Mouse (Mus musculus): Measurements from ENCODE around the gene H2-DMa.
"Not testable (repeated sequence)": the region's sequence is repeated elsewhere in the genome, so short reads cannot be mapped to it uniquely, and the experiment has no call there.

H2-DMa gene

DNA sequence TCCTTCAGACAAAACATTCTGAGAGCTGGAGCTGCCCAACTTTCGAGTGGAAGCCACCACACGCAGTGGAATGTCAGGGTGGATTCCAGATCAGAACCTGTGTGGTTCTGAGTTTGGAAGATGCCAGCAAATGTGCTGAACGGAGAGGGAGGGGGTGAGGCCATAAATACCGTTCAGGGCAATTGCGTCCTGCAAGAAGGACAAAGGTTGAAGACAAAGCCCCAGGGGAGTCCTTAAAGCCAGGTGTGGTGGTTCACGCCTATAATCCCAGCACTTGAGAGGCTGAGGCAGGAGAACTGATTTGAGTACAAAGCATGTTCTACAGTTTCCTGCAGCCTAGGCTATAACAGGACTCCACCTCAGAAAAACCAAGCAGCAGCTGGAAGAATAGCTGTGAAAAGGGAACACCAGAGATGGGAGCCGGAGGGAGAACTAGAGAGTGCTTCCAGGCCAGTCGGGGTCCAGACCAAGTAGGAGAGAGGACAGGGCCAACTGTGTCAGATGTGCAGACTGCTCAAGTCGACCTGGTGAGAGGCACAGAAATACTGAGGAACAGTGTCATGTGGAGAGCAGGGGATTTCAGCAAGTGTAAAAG, 7.6 kb downstream of the H2-DMa start:
- no peak for DNase-seq (ENCODE audit: low spot score)

DNA sequence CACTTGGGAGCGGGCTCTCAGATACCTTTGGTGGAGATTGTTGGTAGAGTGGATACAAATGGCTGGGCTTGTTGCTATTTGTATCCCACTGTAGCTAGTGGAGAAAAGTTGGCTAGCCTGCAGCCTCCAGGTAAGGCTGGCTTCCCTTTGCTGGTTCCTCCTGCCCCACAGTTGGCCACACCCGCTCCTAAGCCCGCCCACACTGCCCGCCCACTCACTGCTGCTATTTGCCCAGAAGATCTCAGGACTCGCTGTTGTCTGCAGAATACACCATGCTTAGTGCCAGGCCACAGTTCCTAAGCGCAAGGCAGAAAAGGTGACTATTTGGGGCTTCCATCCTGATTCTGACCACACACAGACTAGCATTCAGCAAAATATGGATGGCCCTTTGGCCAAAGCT, 8.1 kb downstream of the H2-DMa start:
- peak; percentile 78 for DNase-seq (ENCODE audit: low spot score)

GRCm38 (mm10) chr17:34128264-34128937, 9.1 kb downstream of the H2-DMa start:
- DNase-seq (ENCODE audit: low spot score): no peak

- DNase-seq (ENCODE audit: low spot score): no peak
Observed at GRCm38 (mm10) chr17:34128944-34129791, 9.8 kb downstream of the H2-DMa start.

GRCm38 (mm10) chr17:34130073-34130947, 11.0 kb downstream of the H2-DMa start:
- DNase-seq (ENCODE audit: low spot score): no peak

DNA sequence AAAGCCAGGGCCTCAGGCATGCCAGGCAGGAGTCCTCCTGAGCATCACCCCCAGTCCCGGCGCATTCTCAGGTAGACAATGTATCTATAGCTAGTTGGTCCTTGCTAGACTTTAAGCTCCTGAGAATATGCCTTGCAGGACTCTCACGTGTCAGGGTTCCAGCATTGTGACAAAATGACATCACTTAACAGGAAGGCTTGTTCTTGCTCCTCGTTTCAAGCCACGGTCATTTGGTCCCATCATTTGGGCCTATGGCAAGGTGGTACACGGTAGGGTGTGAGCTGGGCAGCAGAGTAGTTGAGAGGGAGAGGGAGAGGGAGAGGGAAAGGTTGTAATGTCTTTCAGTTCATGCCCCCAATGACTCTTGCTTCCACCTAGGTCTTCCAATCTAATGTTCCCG, 12.6 kb downstream of the H2-DMa start:
- DNase-seq (ENCODE audit: low spot score): no peak

GRCm38 (mm10) chr17:34133289-34133688, 13.9 kb downstream of the H2-DMa start:
- DNase-seq (ENCODE audit: low spot score): no peak

- no peak for DNase-seq (ENCODE audit: low spot score)
Observed at GRCm38 (mm10) chr17:34134451-34134850, 15.1 kb downstream of the H2-DMa start.

GRCm38 (mm10) chr17:34135297-34136224, 16.2 kb downstream of the H2-DMa start:
- peak; percentile 94 for DNase-seq (ENCODE audit: low spot score)

DNA sequence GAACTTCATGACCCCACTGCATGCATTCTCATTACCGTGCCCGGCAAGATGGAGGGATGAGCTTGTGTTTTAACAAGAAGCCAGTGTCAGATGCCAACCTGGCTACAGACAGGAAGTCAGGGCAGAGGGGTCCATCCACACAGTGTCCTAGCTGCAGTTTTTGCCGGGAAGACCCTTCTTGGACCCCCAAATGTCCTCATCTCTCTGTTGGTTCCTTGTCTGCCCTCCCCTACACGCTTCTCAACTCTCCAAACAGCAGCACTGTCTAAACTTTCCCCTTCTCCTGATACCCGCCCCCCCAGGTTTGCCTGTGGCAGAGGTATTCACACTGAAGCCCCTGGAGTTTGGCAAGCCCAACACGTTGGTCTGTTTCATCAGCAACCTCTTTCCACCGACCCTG, 18.3 kb downstream of the H2-DMa start:
- no peak for DNase-seq (ENCODE audit: low spot score)

GRCm38 (mm10) chr17:34138655-34139054, 19.3 kb downstream of the H2-DMa start:
- no peak for DNase-seq (ENCODE audit: low spot score)

- DNase-seq (ENCODE audit: low spot score): no peak
Observed at GRCm38 (mm10) chr17:34139416-34139815, 20.1 kb downstream of the H2-DMa start.

DNA sequence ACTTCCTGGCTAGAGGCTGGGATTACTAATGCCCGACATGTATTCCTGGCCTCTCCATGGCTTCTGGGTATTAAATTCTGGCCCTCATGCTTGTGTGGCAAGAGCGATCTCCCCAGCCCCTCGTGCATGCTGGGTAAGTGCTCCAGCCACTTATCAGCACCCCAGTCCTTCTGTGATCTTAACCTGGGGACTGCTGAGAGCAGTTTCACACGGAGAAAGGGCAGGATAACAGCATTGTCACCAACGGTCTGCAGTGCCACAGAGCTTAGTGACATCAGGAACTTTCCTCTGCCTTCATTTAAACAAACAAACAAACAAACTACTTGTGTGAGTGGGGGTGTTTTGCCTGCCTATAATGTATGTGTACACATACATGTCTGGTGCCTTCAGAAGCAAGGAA, 20.9 kb downstream of the H2-DMa start:
- DNase-seq (ENCODE audit: low spot score): no peak

DNA sequence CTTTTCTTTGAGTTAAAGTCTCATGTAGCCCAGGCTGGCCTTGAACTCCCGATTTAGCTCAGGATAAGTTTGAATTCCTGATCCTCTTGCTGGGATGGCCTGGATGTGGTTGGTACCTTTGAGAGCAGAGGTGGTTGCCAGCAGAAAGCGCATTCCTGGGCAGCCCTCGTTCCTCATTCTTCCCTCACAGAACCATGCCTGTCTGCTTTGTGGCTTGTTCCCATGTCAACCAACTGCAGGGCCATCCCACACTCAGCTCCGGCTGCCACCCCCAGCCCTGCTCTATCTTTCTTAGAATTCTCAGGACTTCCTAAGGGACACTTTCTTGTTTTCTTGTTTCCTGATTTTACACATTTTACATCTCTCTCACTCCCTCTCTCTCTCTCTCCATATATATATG, 22.1 kb downstream of the H2-DMa start:
- no peak for DNase-seq (ENCODE audit: low spot score)

DNA sequence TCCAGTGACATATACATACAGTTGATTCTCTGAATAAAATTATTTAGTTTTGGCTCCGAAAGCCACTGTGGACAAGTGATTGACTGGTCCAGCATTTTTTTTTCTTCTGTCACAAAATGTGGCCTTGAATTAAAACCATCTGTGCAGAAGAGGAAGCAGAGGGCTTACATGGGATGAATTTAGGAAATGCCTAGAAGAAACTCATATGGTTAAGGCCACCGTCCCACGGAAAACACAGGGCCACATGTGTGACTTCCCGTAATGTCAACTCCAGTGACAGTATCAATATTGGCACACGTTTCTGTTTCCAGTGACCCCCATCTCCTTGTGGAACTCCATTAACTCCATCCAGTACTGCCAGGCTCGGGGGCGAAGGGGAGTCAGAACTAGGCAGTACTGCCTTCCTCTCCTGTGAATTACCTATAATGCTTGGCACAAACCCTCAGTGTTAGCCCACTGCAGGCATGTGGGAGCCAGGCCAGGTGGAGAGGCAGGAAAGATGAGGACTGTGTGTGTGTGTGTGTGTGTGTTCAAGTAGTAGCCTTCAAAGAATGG, 23.2 kb downstream of the H2-DMa start:
- DNase-seq (ENCODE audit: low spot score): no peak

GRCm38 (mm10) chr17:34143033-34143432, 23.7 kb downstream of the H2-DMa start, which contains the start of gene H2-DMb2:
TSS of gene H2-DMb2 (plus strand) at chr17:34143307.
- DNase-seq (ENCODE audit: low spot score): no peak

- no peak for DNase-seq (ENCODE audit: low spot score)
Observed at GRCm38 (mm10) chr17:34143461-34143860, 24.1 kb downstream of the H2-DMa start.

GRCm38 (mm10) chr17:34144221-34144620, 24.9 kb downstream of the H2-DMa start:
- not testable (repeated sequence) for DNase-seq (ENCODE audit: low spot score)

DNA sequence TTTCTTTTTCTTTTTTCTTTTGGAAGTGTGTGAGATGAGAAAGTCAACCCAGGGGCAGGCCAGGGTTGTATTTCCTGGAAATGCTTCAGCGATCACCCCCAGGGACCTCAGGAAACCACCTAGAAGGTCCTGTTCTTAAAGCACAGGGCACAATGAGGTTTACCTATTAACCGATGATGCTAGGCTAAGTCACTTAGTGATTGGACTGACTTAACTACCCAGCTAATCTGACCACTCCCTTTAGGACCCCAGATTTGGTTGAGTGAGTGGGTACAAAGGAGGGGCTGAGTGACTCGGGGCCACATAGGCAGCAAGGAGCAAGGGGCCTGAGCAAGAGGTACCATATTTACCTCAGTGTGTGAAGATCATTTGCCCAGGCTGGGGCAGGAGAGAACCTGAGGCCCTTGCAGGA, 25.6 kb downstream of the H2-DMa start:
- DNase-seq (ENCODE audit: low spot score): no peak

GRCm38 (mm10) chr17:34152923-34153322, 33.6 kb downstream of the H2-DMa start, which contains the start of gene H2-DMb1:
TSS of gene H2-DMb1 (plus strand) at chr17:34153072.
- no peak for DNase-seq (ENCODE audit: low spot score)

Measured in testis, postnatal 14 days (tissue).